Mouse (Mus musculus): ENCODE measurements around the gene Insl3.

DNA sequence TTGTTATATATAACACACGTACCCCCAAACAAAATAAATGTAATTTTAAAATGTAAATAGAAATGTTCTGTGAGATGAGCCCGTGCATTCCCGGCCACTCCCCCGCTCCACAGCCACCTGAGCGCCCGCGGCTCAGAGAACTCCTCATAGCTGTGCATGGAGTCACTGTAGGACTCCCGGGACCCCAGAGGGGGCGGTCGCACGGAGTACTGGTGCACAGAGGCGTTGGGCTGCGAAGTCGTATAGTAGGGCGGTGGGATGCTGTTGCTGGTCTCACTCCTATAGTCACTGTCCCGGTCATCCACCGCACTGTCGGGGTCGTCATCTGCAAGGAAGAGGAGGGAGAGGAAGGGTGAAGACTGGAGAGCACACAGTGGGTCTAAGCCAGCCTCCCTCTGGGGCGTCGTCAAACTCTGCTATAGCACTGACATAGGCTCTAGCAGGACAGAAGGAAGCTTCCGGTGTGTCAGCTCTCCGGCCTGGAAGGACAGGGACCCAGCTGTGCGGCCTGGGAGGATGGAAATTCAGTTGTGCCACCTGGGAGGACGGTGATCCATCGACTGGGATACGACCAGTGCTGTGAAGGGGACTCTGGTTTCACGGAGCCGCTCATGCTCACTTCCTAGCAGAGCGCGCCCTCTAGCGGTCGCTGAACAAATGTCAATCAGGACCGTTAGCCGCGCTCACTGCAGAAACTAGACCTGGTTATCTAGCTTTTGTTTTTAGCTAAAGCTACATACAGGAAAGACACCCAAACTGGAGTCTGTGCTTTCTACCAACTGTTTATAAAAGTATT lies 28.5 kb upstream of the Insl3 start:
- TF ChIP-seq CTCF (IDR thresholded peaks at IDR 0.05; ENCODE audit: low read depth) (peak; percentile 98), EP300 (optimal IDR thresholded peaks at IDR 0.05) (no peak)

All from stomach, postnatal 0 days (tissue).